Mouse (Mus musculus) embryo, embryonic 11.5 days (tissue): ENCODE data around the gene Hmgb2.
A peak's percentile ranks its signal among the peaks of the same experiment; 100 is the strongest.
"Not testable (repeated sequence)": the region's sequence is repeated elsewhere in the genome, so short reads cannot be mapped to it uniquely, and the experiment has no call there.

ENCODE experiments used
- DNase-seq: peaks from one replicate; pipeline ENCODE4 v3.0.0-alpha.2; 2012; ENCODE audit warnings: low read depth, low spot score

The Hmgb2 gene

DNA sequence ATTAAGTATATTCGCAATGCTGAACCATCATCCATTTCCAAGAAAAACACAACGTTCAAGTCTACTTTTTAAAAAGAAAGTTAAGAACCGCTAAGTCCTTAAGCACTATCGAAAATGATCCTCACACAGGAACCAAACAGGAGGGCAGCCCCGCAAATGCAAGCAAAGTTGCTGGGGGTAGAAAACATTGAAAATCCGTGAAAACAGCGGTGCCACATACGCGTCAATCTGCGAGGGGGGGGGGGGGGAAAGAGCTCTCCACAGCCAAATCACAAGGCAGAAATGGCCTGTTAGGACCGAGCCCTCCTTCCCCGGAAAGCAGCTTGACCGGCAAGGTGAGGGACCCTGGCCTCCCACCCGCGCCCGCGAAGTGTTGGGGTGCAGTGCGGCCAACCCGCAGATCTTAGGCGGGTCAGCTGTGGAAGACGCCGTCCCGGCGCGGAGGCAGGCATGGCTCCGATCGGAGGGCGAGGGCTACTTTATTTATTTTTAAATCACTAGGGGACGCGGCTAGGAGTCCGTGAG is 854 bp upstream of the Hmgb2 start:
- no peak for DNase-seq

GRCm38 (mm10) chr8:57512141-57513056 is 692 bp downstream of the Hmgb2 start:
- no peak for DNase-seq

- DNase-seq = not testable (repeated sequence)
These were observed 1.5 kb downstream of the Hmgb2 start for GRCm38 (mm10) chr8:57513178-57513661.

GRCm38 (mm10) chr8:57516685-57517084 is 5.0 kb downstream of the Hmgb2 start:
- DNase-seq = not testable (repeated sequence)

GRCm38 (mm10) chr8:57517723-57518122 is 6.0 kb downstream of the Hmgb2 start:
- no peak for DNase-seq

GRCm38 (mm10) chr8:57520186-57520786 is 8.6 kb downstream of the Hmgb2 start:
- DNase-seq = no peak

- DNase-seq = no peak
These were observed 16.3 kb downstream of the Hmgb2 start for GRCm38 (mm10) chr8:57528036-57528435.

DNA sequence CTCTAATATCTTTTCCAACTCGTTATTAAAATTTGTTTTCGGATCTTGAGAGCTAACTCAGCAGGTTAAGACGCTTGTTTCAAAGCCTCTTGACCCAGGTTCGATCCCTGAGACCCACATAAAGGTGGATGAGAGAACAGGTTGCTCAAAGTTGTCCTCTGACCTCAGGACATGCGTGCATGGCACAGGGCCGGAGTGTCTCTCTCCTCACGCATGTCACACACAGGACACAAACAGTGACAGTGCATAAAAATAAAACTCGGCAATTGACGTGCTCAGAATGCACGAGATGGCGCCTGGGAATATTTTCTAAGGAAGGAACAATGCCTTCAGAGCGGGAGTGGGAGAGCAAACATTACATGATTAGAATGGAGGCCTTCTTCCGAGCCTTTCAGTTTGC is 18.5 kb downstream of the Hmgb2 start:
- no peak for DNase-seq

GRCm38 (mm10) chr8:57530666-57531349 is 19.1 kb downstream of the Hmgb2 start:
- DNase-seq = peak; percentile 78

DNA sequence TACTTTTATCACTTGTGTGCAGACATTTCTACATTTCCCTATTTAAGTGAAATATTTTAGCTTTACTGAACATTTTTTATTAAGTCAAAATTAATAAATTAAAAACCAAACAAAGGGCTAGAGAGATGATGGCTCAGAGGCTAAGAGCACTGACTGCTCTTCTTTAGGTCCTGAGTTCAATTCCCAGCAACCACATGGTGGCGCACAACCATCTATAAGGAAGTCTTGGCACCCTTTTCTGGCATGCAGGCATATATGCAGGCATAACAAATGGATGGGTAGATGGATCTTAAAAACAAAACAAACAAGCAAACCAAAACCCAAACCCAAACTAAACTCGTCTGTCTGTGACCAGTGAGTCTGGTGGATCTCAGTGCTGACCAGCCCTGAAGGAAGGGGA is 20.5 kb downstream of the Hmgb2 start:
- no peak for DNase-seq

DNA sequence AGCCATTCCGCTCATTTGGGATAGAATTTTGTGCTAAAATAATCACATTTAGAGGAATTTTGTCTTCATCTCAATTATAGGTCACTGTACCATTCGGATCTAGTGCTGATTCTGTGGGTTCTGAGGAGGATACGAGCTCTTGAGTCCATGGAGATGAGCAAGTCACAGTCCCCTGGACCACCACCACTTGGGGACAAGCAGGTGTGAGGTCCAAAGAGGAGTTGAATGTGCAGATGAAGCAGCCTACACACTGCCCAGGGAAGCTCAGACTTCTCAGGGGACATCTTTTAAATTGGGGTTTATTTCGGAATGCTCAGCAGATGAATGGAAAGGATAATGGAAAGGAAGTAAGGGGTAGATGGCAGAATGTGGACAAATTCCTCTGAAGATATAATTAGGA is 21.4 kb downstream of the Hmgb2 start:
- DNase-seq = no peak

GRCm38 (mm10) chr8:57534495-57534894 is 22.8 kb downstream of the Hmgb2 start:
- no peak for DNase-seq

DNA sequence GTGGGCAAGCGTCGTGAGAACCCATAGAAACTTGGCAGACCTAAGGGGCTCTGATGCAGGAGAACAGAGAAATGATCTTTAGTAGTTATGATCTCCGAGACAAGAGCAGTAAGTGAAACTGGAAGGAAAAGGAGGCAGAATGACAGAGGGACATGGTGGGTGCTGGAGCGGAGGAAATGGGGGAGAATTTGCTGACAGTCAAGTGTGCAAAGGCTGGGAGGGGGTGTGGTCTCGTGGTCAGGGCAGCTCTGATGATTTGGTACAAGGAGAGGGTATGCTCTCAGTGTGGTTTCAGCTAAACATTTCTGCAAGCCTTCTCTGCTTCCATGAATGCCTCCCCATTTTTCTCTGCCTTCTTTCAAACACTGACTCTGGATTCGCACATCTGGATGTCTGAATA is 24.5 kb downstream of the Hmgb2 start:
- DNase-seq = no peak

GRCm38 (mm10) chr8:57538601-57539000 is 26.9 kb downstream of the Hmgb2 start:
- no peak for DNase-seq

DNA sequence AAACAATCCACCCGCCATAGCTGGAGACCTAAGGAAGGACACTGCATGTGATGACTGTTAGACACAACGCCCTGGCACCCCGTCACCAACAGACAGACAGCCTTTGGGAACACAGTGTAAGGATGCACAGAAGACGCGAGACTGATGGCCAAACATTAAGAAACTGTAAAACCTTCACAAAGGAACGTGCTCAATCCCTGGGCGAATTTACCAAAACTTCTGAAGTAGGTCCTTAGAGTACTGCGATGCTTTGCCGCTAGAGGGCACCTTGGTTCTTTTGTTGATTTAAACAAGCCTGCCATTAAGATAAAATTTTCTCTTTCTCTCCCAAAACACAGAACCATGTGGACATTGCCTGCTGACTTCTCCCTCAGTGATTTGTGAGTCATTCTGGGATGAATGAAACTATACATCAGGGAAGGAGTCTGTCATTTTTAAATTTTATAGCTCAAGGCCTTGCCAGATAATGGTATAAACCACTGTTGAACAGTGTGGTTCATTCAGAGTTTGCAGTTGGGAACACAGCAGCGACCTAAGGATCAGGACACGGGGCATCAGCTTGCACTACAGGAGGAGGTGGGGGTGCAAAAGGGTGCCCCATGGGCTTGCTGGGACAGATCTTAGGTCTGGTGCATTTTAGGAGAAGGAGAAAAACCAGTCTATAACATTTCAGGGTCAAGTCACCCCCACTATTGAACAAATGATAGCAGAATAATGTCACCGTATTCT is 28.6 kb downstream of the Hmgb2 start:
- DNase-seq = peak; percentile 53

GRCm38 (mm10) chr8:57540951-57541350 is 29.2 kb downstream of the Hmgb2 start:
- DNase-seq = no peak

- DNase-seq = no peak
These were observed 29.7 kb downstream of the Hmgb2 start for GRCm38 (mm10) chr8:57541405-57541804.

DNA sequence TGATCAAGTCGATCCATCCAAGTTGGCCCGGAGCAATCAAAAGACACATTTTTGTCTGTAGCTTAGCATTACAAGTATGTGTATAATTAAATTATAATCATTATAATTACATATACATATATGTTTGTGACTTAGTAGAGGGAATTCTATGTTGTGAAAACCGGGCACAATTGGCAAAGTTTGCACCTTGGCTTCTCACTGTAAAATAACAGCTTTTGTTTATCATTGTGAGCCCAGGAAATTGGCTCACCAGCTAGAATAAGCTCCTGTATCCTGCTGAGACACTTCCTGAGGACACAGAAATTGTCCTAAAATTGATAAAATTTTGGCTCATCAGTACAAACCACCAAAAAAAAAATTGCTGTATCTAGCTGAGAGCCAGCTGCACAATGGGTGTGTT is 34.7 kb downstream of the Hmgb2 start:
- no peak for DNase-seq

GRCm38 (mm10) chr8:57546834-57547233 is 35.1 kb downstream of the Hmgb2 start:
- DNase-seq = no peak

DNA sequence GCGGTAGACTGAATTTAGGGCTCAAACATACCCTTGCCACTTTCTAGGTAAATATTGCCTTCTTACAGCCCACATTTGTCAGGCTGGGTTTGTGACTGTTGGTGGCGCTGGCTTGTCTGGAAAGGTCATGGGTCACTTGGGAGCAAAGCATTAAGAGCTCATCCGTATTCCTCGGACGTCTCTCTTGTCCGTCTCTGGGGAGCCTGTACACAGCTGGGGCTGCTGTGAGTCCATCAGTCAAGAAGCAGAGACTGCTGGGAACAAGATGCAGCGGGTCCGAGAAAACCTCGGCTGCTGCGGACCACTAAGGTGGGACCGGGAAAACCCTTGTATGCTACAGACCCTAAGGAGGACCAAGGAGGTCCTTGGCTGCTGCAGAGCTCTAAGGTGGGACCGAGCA is 35.9 kb downstream of the Hmgb2 start:
- no peak for DNase-seq
